Mouse (Mus musculus): ENCODE data around the gene Arhgap27.

Gene Arhgap27

GRCm38 (mm10) chr11:103355251-103355650 is 8.2 kb downstream of the Arhgap27 start:
- no peak for DNase-seq

GRCm38 (mm10) chr11:103354033-103354432 is 9.5 kb downstream of the Arhgap27 start:
- no peak for DNase-seq

GRCm38 (mm10) chr11:103352239-103352814 is 11.2 kb downstream of the Arhgap27 start:
- DNase-seq, result no peak

DNA sequence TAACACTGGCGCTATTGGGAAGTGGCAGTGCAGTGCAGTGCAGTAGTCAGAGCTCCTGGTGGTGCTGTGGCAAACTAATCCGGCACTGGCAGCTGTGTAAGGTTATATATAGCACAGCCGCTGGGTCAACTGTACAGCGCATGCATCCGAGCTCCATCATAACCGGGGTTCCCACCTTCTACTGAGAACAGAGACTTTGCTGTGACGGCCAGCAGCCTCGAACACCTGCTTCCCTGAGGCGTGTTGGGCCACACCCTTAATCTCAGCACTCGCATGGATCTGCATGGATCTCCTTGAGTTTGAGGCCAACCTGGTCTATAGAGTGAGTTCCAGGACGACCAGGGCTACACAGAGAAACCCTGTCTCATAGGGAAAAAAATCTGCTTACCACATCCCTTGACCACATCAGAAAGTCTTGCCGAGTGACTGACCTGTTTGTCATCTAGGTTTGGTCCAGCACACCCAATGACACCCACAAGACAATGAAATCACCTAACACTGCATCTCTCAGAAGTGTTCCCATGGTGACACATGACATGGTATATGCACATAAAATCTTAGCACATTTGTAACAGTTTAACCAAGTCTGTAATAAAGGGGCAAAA is 12.7 kb downstream of the Arhgap27 start:
- no peak for DNase-seq

GRCm38 (mm10) chr11:103349699-103350098 is 13.8 kb downstream of the Arhgap27 start:
- DNase-seq, result peak; percentile 74 to 78

DNA sequence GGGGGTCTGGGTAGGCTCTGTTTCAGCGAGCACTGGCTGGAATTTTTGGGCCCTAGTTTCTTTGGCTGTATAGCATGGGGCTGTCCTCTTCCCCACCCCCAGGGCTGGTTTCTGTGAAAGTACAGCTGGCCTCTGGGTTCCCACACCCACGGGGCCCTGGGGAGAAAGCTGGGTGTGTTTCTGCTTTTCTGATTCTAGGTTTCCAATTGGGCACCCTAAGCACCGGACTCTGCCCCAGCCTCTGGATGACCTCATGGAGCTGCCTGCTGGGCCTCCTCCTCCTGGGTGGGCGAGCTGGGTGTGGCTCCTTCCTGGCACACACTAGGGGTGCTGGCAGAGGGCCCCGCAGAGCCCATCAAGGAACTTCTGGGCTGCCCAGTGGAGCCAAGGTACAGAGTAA is 16.8 kb downstream of the Arhgap27 start:
- peak; percentile 63 to 67 for DNase-seq

- no peak for DNase-seq
Observed at GRCm38 (mm10) chr11:103346236-103346635, 17.3 kb downstream of the Arhgap27 start.

GRCm38 (mm10) chr11:103345408-103346091 is 17.9 kb downstream of the Arhgap27 start:
- peak in 1 of 2 experiments; percentile 20 for DNase-seq

DNA sequence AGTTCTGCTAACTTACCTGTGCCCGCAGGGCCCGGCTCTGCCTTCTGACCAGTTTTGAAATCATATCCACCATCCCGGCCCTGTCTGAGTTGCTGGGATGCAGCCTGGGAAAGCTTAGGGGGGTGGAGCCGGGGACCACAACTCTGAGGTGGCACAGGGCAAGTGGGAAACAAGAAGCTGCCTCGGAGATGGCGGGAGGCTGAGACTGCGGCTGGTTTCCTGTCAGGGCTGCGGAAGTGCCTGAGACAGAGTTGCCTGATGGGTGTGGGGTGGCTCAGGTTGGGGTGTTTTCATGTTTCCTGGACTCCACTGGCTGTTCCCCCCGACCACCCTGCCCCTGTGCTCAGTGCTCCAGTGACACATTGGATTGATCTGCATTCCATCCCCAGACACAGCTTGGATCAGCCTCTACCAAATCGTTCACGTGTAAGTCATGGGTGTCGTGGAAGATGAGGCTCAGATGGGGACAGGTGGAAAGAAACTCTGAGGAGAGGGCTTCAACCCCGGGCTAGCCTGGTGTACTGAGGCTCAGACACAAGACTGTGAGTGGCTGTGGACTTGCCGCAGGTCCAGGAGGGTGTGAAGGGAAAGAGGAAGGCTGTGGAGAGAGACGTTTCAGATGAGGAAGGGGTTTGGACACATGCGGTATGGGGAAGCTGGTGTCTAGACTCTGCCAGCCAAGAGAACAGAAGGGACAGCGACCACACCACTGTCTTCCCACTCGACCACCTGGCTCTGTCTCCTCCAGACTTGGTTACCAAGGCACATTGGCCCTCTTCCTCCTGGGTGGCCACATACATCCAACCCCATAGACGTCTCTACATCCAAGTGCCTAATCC is 18.8 kb downstream of the Arhgap27 start:
- DNase-seq, result peak; percentile 68 to 69

DNA sequence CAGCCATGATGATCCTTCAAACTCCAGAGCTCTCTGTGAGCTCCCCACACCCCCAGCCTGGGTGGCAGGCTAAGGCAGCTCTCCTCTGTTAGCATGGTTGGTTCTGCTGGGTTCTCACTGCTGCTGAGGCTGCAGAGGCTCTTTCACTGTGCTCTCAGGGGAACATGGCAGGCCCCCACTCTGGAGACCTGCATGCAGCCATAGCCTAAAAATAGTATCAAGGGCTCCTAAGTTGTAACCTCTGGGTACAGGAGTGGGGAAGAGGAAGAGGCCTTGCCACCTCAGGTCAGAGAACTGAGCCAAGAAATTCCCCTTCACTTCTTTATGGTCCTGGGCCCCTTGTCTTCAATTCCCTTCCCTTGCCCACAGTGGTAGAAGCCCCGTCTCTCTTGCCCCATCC is 19.6 kb downstream of the Arhgap27 start:
- DNase-seq, result no peak

GRCm38 (mm10) chr11:103343063-103343462 is 20.4 kb downstream of the Arhgap27 start:
- peak; percentile 53 to 55 for DNase-seq

- no peak for DNase-seq
Observed at GRCm38 (mm10) chr11:103340677-103341076, 22.8 kb downstream of the Arhgap27 start.

DNA sequence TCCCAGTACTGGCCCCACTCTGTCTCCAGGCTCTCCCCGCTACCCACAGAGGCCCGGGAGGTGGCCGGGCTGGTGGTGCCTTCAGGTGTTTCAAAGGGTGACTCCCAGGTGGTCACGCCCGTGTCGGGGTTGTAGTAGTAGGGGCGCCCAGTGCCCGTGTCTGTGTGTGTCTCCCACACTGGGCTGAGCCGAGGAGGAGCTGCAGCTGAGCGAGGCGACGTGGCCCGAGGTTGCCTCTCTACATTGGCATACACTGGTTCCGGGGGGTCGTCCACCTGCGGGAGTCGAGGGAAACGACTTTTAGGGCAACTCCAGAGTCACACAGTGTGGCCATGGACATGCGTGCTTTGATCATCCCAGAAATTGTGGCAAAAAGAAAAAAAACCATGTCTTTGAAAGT is 23.4 kb downstream of the Arhgap27 start:
- no peak for DNase-seq

GRCm38 (mm10) chr11:103339414-103340119 is 23.9 kb downstream of the Arhgap27 start:
- no peak for DNase-seq

- DNase-seq, result no peak
Observed at GRCm38 (mm10) chr11:103338671-103339070, 24.8 kb downstream of the Arhgap27 start.

DNA sequence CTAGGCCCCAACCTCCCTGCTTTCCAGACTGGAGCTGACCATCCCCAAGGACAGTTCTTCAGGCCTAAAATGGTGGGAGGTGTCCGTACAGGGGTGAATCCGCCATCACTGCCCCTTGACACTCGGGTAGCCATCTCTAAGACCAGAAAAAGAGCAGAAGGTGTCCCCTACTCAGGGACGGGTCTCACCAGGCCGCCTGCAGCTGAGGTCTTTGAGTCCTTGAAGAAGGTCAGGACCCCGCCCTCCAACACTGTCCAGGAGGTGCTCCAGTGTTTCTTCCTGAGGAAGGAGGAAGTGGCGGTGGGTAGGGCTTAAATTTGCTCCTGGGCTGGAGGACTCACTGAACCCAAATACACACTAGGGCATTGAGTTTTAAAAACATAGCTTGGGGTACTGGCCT is 25.4 kb downstream of the Arhgap27 start:
- no peak for DNase-seq

- no peak for DNase-seq
Observed at GRCm38 (mm10) chr11:103337180-103337579, 26.3 kb downstream of the Arhgap27 start.

GRCm38 (mm10) chr11:103335561-103335960 is 27.9 kb downstream of the Arhgap27 start:
- no peak for DNase-seq

- no peak for DNase-seq
Observed at GRCm38 (mm10) chr11:103334925-103335324, 28.6 kb downstream of the Arhgap27 start.

DNA sequence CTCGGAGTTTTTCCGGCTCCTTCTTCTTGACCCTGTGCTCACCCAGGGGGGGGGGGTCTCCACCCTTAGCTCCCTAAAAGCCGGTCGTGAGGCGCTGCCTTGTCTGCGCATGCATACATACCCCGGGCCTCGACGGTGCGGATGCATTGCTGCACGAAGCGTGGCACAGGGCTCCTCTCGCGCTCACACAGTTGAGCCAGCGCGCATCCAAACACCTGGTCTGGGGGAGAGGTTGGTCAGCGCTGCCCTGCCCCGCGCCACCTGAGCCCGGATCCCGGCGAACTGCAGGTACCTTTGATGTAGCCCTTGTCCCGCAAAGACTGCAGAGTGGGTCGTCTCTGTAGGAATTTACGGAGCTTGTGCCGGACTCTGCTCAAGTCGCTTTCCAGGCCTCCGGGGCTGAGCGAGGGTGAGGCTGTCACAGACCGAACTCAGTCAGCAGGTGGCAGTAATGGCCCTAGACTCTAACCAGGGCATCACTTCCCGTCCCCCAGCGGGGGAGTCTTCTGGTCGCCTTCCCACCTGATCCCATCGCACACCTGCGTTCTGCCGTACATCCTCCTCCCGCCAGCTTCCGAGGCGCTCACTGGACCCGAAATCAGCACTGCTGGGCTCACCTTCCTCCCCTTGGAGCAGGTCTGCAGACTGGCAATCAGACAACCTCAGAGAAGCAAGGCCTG is 29.6 kb downstream of the Arhgap27 start:
- peak in 1 of 2 experiments; percentile 14 for DNase-seq

DNA sequence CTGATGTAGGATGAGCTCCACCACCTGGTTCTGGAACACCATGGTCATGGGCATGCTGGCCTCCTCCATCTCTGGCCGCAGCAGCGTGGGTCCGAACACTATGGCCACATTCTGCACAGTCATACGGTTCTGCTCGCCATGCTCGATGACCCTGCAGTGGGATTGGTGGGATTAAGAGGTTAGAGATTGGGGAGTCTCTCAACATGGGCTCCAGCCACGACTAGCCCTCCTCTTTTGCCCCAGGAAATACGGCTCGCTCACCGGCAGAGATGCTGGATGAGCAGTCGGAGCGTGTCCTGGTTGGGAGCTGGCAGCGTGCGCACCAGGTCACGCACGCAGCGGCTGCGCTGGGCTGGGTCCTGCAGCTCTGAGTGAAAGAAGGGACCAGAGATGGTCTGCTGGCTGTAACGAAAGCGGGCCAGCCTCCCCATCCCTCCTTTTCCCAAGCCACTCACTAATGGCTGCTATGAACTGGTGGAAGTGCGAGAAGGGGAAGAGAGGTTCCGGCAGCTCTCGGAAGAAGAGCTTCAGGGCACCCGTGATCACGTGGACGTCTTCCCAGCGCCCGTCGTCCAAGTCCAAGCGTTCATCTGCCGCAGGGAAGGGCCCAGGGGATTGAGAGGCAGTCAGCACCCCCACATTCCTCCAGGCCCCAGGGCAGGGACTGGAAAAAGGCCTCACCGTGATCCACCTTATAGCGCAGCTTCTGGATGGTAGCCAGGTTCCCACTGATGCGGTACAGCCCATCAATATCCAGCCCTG is 30.4 kb downstream of the Arhgap27 start:
- no peak for DNase-seq

Measured in B cell, adult 2 months (primary cell).